Mouse (Mus musculus): Measurements from ENCODE around the gene Slc9a9. TPM values are rescaled to one million over a fixed set of nuclear protein-coding genes. Genes with fewer than 3 reads are reported as not detected.

Slc9a9 gene
- total RNA-seq, 4 experiments from 2014 or later: 2.6 to 6.8 (median 3.4) TPM

DNA sequence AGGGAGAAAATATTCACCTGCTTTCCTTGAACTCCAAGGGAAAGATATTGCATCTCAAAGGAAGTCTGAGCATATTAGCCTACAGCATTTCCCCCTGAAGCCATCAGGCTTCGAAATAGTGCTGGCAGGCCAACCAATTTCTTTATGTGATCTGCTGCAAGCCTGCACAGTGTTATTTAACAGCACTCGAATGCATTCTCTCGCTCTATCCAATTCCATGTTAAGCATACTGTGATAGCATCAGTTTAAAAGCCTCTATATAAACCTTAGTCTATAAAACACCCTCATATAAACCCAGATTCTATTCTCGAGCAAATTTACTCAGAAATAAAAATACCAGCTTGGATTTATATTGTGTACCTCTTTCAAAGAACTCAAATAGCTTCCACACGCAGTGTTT lies 170.7 kb downstream of the Slc9a9 start:
- no peak for DNase-seq

GRCm38 (mm10) chr9:94840972-94841371 lies 171.3 kb downstream of the Slc9a9 start:
- DNase-seq: no peak

GRCm38 (mm10) chr9:94844176-94844575 lies 174.5 kb downstream of the Slc9a9 start:
- DNase-seq: no peak

GRCm38 (mm10) chr9:94847624-94848023 lies 177.9 kb downstream of the Slc9a9 start:
- DNase-seq: no peak

GRCm38 (mm10) chr9:94851550-94851949 lies 181.8 kb downstream of the Slc9a9 start:
- peak; percentile 33 for DNase-seq

DNA sequence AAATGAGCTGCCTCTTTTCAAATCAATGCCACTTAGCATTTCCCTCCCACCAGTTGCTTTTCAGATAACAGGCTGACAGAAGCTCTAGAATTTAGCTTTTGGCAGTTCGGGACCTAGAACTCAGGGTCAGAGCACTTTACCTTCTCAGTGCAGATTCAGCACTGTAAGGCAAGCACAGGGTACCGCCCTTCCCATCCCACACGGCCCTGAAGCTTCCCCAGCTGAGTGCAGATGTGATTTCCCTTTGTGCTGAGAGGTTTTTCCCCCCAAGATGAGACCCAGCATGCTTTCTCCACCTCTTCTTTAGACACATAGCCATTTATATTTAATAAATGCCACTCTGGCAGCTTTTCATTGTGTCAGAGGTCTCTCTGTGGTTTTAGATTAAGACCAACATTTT lies 186.4 kb downstream of the Slc9a9 start:
- DNase-seq: no peak

DNA sequence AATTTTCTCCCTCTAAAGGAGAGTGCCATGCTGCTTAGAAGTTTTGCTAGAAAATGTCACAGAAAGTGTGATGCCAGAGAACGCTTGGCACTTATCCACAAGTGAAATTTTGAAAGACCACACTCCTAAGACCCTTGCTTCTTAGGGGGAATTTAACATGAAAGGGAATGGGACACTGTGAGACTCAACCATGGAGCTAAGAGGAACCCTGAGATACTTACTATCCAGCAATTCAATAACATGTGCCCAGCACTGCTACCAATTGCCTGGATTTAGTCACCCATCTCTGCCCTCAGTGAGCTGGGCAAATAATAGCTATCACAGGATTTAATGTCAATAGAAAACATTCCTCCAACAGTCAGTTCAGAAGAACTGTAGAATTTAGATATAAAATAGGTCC lies 198.8 kb downstream of the Slc9a9 start:
- no peak for DNase-seq

- no peak for DNase-seq
These were observed 199.5 kb downstream of the Slc9a9 start for GRCm38 (mm10) chr9:94869023-94869799.

- no peak for DNase-seq
These were observed 212.8 kb downstream of the Slc9a9 start for GRCm38 (mm10) chr9:94882517-94882916.

DNA sequence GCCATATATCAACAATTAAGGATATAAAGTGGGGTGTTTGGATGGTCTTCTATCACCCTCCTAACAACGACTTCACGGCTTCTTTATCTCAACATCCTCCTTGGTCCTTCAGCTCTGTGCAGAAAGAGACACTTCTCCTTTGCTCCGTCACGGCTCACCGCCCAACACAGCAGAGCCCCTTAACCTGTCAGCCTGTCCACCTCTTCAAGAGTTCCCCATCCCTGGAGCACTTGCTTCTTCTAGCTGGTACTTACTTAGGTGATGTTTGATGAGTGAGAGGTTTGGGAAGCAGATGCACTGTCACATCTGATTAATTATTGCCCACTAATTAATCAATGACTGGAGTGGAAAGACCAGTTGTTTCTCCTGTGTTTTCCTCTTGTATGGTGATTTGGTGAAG lies 213.7 kb downstream of the Slc9a9 start:
- DNase-seq: no peak

- DNase-seq: peak; percentile 35
These were observed 215.4 kb downstream of the Slc9a9 start for GRCm38 (mm10) chr9:94885151-94885550.

DNA sequence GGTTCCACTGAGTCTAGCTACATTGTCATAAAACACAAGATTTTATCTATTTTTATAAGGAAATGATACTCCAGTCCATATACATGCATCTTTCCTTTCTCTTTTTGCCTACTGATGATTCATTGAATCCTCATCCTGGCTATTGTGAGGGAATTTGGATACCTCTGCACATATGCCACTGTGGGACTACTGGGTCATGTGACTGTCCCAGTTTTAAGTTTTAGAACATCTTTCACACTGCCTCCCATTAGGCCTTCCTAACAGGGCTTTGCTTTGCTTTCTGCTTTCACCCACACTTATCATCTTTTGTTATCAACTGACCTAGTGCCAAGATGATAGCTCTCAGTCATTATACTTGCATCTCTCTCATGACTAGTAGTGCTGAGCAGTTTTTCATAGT lies 219.9 kb downstream of the Slc9a9 start:
- DNase-seq: no peak

DNA sequence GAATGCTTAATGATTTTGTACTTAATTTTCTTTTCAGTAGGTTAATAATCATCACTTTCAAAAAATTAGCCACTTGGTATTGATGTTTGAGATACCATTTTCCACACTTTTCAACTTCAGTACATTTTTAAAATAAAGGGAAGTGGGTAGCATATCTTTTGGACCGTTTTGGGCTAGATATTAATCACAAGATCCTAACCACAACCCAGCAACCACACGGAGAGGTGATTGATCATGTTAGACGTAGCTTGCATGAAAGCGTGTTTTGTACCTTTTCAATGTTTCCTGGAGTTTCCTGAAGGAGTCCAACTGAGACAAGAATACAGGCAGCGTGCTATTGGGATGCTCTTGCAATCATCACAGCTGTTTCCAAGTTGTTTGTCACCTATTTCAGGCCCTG lies 226.2 kb downstream of the Slc9a9 start:
- no peak for DNase-seq

DNA sequence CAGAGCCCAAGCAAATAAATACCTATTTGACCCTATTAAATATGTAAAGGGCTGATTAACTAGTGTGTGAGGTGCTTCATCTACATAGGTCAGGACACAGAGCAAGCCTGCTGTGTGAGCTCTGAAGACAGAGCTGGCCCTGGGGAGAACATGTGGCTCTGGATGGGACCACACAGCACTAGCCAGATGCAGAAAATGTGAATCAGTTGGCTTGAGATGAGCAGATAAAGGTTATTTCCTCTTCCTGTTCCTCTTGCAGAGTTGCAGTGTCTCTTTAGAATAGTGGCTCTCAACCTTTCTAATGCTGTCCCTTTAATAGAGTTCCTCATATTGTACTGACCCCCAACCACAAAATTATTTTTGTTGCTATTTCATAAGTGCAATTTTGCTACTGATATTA lies 234.5 kb downstream of the Slc9a9 start:
- no peak for DNase-seq

DNA sequence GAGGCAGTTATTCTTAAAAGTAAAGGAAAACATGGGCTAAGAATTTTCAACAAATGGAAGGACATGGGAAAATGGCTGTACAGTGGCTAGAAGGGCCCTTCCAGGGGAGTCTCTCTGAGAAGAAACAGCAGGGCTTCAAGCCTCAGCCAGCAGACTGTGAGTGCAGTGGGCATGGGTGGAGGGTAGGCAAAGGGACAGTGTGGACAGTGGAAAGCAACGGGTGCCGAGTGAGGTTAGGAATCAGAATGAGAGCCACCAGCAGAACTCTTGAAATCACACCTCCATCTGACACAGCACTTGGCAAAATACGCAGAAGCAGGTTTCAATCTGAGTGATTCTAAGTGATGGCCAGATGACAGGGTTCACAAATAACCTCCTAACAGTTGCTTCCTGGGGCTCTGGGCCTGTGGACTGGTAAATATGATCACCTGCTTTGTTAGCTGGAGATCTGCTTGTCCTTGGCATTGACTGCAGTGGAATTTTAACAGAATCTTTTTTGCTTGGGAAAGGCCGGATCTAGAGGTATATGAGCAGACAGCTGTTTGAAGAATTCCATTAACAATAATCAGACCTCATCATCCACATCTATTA lies 237.4 kb downstream of the Slc9a9 start:
- no peak for DNase-seq

GRCm38 (mm10) chr9:94912071-94912470 lies 242.4 kb downstream of the Slc9a9 start:
- no peak for DNase-seq

DNA sequence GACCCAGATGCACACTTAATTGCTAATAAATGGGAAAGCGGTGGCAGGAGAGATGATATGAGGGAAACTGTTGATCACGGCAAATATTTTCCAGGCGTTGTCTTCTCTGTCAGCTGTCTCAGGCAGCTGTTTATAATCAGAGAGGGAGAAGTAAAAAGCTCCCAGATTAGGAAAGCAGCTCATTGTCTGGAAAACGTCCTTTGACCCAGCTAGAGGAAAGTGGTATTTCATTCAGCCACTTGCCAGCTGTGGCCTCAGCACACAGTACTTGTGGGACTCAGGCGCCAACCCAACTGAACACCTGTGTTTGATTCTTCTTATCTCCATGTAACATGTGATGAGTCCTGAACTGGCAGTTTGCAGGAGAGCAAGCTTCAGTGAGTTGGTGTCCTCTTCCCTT lies 252.4 kb downstream of the Slc9a9 start:
- no peak for DNase-seq

GRCm38 (mm10) chr9:94925845-94926244 lies 256.1 kb downstream of the Slc9a9 start:
- DNase-seq: no peak

DNA sequence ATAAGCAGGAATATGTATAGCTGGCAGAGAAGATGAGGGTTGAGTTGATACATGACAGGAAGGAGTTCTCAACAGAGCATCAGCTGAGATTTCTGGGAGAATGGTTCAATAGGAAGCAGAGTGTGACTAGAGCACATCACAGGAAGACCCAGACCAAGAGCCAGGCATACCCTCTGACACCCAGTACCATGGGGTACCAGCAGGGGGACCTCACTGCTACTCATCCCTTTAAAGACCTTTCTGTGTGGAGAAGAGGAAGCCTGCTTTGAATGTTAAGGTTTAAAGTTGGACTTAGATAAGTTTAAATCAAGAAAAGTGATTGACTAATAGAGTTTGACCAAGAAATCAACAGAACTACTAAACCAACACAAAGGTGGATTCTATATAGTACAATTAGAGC lies 257.4 kb downstream of the Slc9a9 start:
- no peak for DNase-seq

DNA sequence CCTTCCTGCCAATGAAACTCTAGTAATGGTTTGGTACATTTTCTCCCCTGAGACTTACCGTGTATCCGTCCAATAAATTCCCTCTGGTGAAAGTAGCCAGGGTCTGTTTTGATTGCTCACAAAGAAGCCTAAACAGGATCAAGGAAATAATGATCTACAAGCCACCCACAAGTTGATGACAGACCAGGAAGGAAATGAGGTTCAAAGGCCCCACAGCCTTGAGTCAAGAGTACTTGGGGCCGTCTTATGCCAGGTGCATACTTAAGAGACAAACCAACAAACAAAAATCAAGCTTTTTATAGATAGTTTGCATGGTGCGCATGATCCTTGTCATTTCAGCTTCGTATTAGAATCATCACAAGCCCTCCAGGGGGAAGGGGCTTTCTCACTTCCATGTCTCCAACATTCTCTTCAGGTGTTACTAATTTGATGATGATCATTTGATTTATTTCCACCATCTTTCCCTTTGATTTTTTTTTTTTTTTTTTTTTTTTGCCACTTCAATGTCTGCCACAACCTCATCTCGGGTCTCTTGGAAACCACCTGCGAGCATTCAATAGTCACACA lies 275.9 kb downstream of the Slc9a9 start:
- no peak for DNase-seq

DNA sequence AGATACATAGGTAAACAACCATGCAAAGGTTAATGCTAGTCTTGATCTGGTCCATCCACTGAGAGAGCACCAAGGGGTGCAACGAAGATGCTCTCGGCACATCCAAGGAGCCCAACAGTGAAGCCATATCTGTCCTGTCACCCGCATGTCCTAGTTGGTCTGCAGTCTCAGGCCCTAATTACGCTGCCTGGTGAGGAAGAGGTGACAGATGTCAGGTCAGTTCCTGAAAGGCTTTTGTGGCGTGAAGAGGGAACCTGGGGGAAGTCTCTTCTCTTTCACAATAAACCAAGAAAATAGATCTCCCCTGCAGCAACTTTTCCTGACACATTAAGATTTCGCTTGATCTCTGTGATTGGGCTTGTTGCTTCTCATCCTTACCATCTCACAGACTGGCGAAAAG lies 277.5 kb downstream of the Slc9a9 start:
- DNase-seq: no peak

- DNase-seq: no peak
These were observed 281.0 kb downstream of the Slc9a9 start for GRCm38 (mm10) chr9:94950676-94951075.

GRCm38 (mm10) chr9:94955645-94956044 lies 285.9 kb downstream of the Slc9a9 start:
- DNase-seq: no peak

DNA sequence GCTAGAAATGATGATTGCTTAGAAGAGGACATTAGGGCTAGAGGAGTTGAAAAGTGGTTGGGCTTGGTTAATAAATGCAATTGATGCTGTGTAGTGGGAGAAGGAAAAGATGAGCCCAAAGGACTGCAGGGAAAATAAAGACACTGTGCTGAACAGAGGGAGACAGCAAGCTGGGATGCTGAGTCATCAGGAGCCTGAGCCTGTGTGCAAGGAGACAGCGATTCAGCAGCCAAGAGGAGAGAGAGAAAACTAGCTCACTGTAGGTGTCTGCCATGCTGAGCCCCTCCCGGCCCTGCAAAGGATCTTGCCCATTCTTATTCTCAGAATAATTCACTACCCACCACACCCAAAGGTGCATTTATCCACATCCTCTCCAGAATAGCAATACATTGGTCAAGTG lies 288.7 kb downstream of the Slc9a9 start:
- DNase-seq: no peak
